Mouse (Mus musculus) myocyte (in vitro differentiated cells): Measurements from ENCODE around the gene Wdr54. TPM values are rescaled to one million over a fixed set of nuclear protein-coding genes. Genes with fewer than 3 reads are reported as not detected.

Source experiments
- H3K27me3 ChIP-seq: one replicate; pipeline ENCODE4 v1.6.1; 2011; ENCODE audit not compliant: control insufficient read depth, insufficient read depth, insufficient read length
- H3K36me3 ChIP-seq: one replicate; pipeline ENCODE4 v1.6.1; 2011; ENCODE audit not compliant: control insufficient read depth, insufficient read depth
- H3K4me2 ChIP-seq: one replicate; pipeline ENCODE4 v1.6.1; 2011; ENCODE audit warnings: low read depth, control low read depth
- H3K4me3 ChIP-seq: one replicate; pipeline ENCODE4 v1.5.1; 2011; ENCODE audit warnings: mild to moderate bottlenecking, control low read depth, moderate library complexity
- H3K79me2 ChIP-seq: one replicate; pipeline ENCODE4 v1.6.1; 2011; ENCODE audit not compliant: control insufficient read depth, insufficient read depth
- H3ac ChIP-seq: one replicate; pipeline ENCODE4 v1.6.1; 2011; ENCODE audit not compliant: control insufficient read depth, insufficient read length
- CEBPB ChIP-seq: IDR thresholded peaks from 2 replicates; pipeline ENCODE4 v1.6.1; 2011; ENCODE audit warnings: mild to moderate bottlenecking, moderate library complexity; ENCODE audit not compliant: poor library complexity, insufficient read depth, severe bottlenecking
- E2F4 ChIP-seq: IDR thresholded peaks from one replicate; pipeline ENCODE4 v1.6.1; 2011; ENCODE audit warnings: mild to moderate bottlenecking, control low read depth, moderate library complexity; ENCODE audit not compliant: insufficient read depth
- MAX ChIP-seq: IDR thresholded peaks from one replicate; pipeline ENCODE4 v1.6.1; 2011; ENCODE audit warnings: low read depth, mild to moderate bottlenecking, control low read depth
- MYOD1 ChIP-seq, 3 experiments: IDR thresholded peaks; one replicate each; pipeline ENCODE4 v1.6.1; 2011; ENCODE audit warnings: control low read depth in 2 of 3, low read depth in 2 of 3, mild to moderate bottlenecking in 2 of 3, moderate library complexity in 1 of 3; ENCODE audit not compliant: insufficient read length in 2 of 3, control insufficient read depth in 1 of 3
- MYOG ChIP-seq, 3 experiments: IDR thresholded peaks; one replicate each; pipeline ENCODE4 v1.6.1; 2011; ENCODE audit warnings: control low read depth in 2 of 3, low read depth in 2 of 3, mild to moderate bottlenecking in 2 of 3; ENCODE audit not compliant: insufficient read length in 2 of 3, control insufficient read depth in 1 of 3, insufficient read depth in 1 of 3
- POLR2A ChIP-seq: IDR thresholded peaks from one replicate; pipeline ENCODE4 v1.6.1; 2011; ENCODE audit warnings: low read depth, mild to moderate bottlenecking, control low read depth, moderate library complexity; ENCODE audit not compliant: insufficient read length
- POLR2AphosphoS2 ChIP-seq: IDR thresholded peaks from one replicate; pipeline ENCODE4 v1.6.1; 2011; ENCODE audit warnings: low read depth, control low read depth; ENCODE audit not compliant: insufficient read length
- REST ChIP-seq: IDR thresholded peaks from one replicate; pipeline ENCODE4 v1.6.1; 2011; ENCODE audit warnings: mild to moderate bottlenecking, control low read depth, moderate library complexity; ENCODE audit not compliant: insufficient read depth, insufficient read length
- SRF ChIP-seq: IDR thresholded peaks from one replicate; pipeline ENCODE4 v1.6.1; 2011; ENCODE audit warnings: low read depth; ENCODE audit not compliant: control insufficient read depth, insufficient read length
- TCF12 ChIP-seq: IDR thresholded peaks from one replicate; pipeline ENCODE4 v1.6.1; 2011; ENCODE audit warnings: mild to moderate bottlenecking, control low read depth; ENCODE audit not compliant: poor library complexity, insufficient read depth, severe bottlenecking
- TCF3 ChIP-seq: IDR thresholded peaks from one replicate; pipeline ENCODE4 v1.6.1; 2011; ENCODE audit warnings: low read depth, control low read depth; ENCODE audit not compliant: insufficient read length
- USF1 ChIP-seq: IDR thresholded peaks from one replicate; pipeline ENCODE4 v1.6.1; 2011; ENCODE audit warnings: low read depth, mild to moderate bottlenecking, control low read depth, moderate library complexity
- polyA plus RNA-seq: library from polyadenylated mRNA; unstranded; fragments of >200 nt; fragmentation: generic; extraction: Trizol; gene quantifications from one replicate; pipeline ENCODE4 v1.2.1, GENCODE M21; 2012; ENCODE audit warnings: missing spikeins

Wdr54 gene
- polyA plus RNA-seq, 1 experiment: 12.3 TPM

GRCm38 (mm10) chr6:83169872-83170271, 13.7 kb upstream of the Wdr54 start:
- TF ChIP-seq MYOD1 (IDR thresholded peaks at IDR 0.05; ENCODE audit: control insufficient read depth in 1 of 3, insufficient read length in 2 of 3, low read depth in 2 of 3) (no peak), TCF12 (no peak), TCF3 (no peak), MYOG (IDR thresholded peaks at IDR 0.05; ENCODE audit: control insufficient read depth in 1 of 3, insufficient read depth in 1 of 3, insufficient read length in 2 of 3, low read depth in 2 of 3) (no peak), REST (no peak), MAX (no peak), SRF (no peak), POLR2A (no peak), E2F4 (no peak), POLR2AphosphoS2 (no peak), CEBPB (no peak), USF1 (no peak)
- Histone ChIP-seq H3K4me2 (peak overlapping the region; percentile 67), H3K36me3 (no peaks in the 10 kb centered on the region), H3K79me2 (peaks cover 63% of the 10 kb centered on the region), H3ac (no peak overlapping the region), H3K4me3 (no peak overlapping the region), H3K27me3 (no peaks in the 10 kb centered on the region)

GRCm38 (mm10) chr6:83166243-83166630, 10.0 kb upstream of the Wdr54 start:
- peaks cover 7% of the 10 kb centered on the region for H3K27me3 ChIP-seq
- H3K79me2 ChIP-seq: peaks cover 48% of the 10 kb centered on the region
- peak overlapping the region; percentile 35 for H3ac ChIP-seq
- no peaks in the 10 kb centered on the region for H3K36me3 ChIP-seq
- H3K4me3 ChIP-seq: peak overlapping the region; percentile 78
- H3K4me2 ChIP-seq: peak overlapping the region; percentile 86
- no peak for TF ChIP-seq CEBPB
- no peak for TF ChIP-seq TCF3
- no peak for TF ChIP-seq MYOG (IDR thresholded peaks at IDR 0.05; ENCODE audit: control insufficient read depth in 1 of 3, insufficient read depth in 1 of 3, insufficient read length in 2 of 3, low read depth in 2 of 3)
- TF ChIP-seq REST: no peak
- TF ChIP-seq MAX: no peak
- no peak for TF ChIP-seq USF1

GRCm38 (mm10) chr6:83165607-83166242, 9.5 kb upstream of the Wdr54 start, which contains the start of gene Dctn1:
TSS of gene Dctn1 (plus strand) at chr6:83165920.
- Histone ChIP-seq H3K4me3 (peak within 1 kb of the TSS; percentile 78), H3K27me3 (peaks cover 12% of the 10 kb centered on the region), H3K36me3 (no peaks in the 10 kb centered on the region), H3K79me2 (peaks cover 43% of the 10 kb centered on the region), H3ac (peak within 1 kb of the TSS; percentile 35), H3K4me2 (peak within 1 kb of the TSS; percentile 94)
- TF ChIP-seq REST (no peak), E2F4 (no peak), SRF (no peak), CEBPB (no peak), MYOG (IDR thresholded peaks at IDR 0.05; ENCODE audit: control insufficient read depth in 1 of 3, insufficient read depth in 1 of 3, insufficient read length in 2 of 3, low read depth in 2 of 3) (no peak), POLR2A (peak; percentile 79), MYOD1 (IDR thresholded peaks at IDR 0.05; ENCODE audit: control insufficient read depth in 1 of 3, insufficient read length in 2 of 3, low read depth in 2 of 3) (peak in 1 of 3 experiments; percentile 8), TCF12 (no peak), POLR2AphosphoS2 (peak; percentile 64), TCF3 (no peak), USF1 (no peak), MAX (peak; percentile 99)

DNA sequence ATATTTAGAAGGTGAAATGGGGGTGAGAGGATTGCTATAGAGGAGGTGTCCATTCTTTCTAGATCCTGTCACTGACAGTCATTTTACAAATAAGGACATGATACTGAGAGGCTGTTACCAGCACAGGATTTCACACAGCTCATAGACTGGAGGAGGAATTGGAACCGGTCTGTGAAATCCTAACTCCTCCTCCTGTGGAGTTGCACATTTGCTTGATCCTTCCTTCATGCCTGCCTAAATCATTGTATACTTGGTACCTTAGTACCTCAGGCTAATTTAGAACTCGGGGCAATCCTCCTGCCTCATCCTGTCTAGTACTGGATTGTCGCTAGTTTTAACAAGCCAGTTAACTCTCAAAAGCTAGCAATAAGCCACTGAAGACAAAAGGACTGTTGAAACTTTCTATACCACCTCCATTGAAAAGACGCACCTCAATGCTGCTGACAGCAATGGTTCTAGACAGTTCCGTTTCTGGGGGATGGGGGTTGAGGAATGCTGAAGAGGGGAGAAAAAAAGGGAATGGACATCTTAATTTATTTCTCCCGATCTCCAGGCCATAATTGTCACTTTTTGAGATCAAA, 8.9 kb upstream of the Wdr54 start:
- Histone ChIP-seq H3K4me3 (peak overlapping the region; percentile 78), H3ac (peak overlapping the region; percentile 35), H3K36me3 (no peaks in the 10 kb centered on the region), H3K4me2 (peak overlapping the region; percentile 94), H3K79me2 (peaks cover 37% of the 10 kb centered on the region), H3K27me3 (peaks cover 12% of the 10 kb centered on the region)
- TF ChIP-seq CEBPB: no peak

DNA sequence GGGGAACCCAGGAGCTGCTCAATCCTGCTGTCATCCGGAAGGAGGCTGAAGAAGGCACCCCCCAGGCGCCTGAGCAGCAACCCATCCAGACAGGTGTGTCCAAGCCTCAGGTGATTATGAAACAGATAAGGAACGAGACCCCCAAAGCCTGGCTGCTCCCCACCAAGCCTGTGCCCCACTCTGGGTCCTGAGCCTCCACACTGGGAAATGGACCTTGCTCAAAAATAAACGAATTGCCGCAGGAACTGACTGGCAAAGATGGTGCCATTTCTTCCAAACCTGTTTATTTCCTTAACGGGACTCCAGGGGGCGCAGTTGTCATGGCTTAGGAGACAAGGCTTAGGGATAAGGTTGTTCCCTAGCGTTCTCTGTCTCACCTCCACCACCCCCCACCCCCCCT, 6.5 kb upstream of the Wdr54 start:
- TF ChIP-seq SRF: no peak
- TF ChIP-seq MYOD1 (IDR thresholded peaks at IDR 0.05; ENCODE audit: control insufficient read depth in 1 of 3, insufficient read length in 2 of 3, low read depth in 2 of 3): no peak
- no peak for TF ChIP-seq POLR2AphosphoS2
- no peak for TF ChIP-seq POLR2A
- no peak for TF ChIP-seq MYOG (IDR thresholded peaks at IDR 0.05; ENCODE audit: control insufficient read depth in 1 of 3, insufficient read depth in 1 of 3, insufficient read length in 2 of 3, low read depth in 2 of 3)
- no peak for TF ChIP-seq MAX
- no peak for TF ChIP-seq CEBPB
- TF ChIP-seq USF1: no peak
- no peak for TF ChIP-seq TCF12
- no peak for TF ChIP-seq TCF3
- no peak for TF ChIP-seq REST
- no peak for TF ChIP-seq E2F4
- H3K4me3 ChIP-seq: no peak overlapping the region
- H3K4me2 ChIP-seq: peak overlapping the region; percentile 31
- peaks cover 12% of the 10 kb centered on the region for H3K27me3 ChIP-seq
- no peaks in the 10 kb centered on the region for H3K36me3 ChIP-seq
- no peak overlapping the region for H3ac ChIP-seq
- H3K79me2 ChIP-seq: peaks cover 18% of the 10 kb centered on the region
